Mouse (Mus musculus) left cerebral cortex, adult 2 months (tissue): ENCODE data around the gene Prickle1. TPM values are rescaled to one million over a fixed set of nuclear protein-coding genes. Genes with fewer than 3 reads are reported as not detected.
A peak's percentile ranks its signal among the peaks of the same experiment; 100 is the strongest.

Source experiments
- DNase-seq, 2 experiments: peaks; one replicate each; pipeline ENCODE4 v3.0.0; 2021 to 2022; ENCODE audit warnings: low spot score in 2 of 2, mixed read lengths in 1 of 2; ENCODE audit errors: extremely low spot score in 1 of 2
- H3K27ac ChIP-seq: fragments of 200-600 bp; 2 replicates; pipeline ENCODE4 v1.8.1; 2022
- H3K4me3 ChIP-seq: fragments of 200-600 bp; 2 replicates; pipeline ENCODE4 v1.8.1; 2022
- CTCF ChIP-seq: fragments of 200-600 bp; IDR thresholded peaks from 2 replicates; pipeline ENCODE4 v1.8.1; 2022; ENCODE audit warnings: antibody characterized with exemption, mild to moderate bottlenecking, moderate library complexity
- intact Hi-C: fragments of 180-260 bp; cut with DNase I; formaldehyde crosslinking; loops from one replicate; pipeline ENCODE4 v1.15.1; 2025
- total RNA-seq, 2 experiments: library from RNA; stranded (reverse); gene quantifications; 2 replicates each; pipeline ENCODE4 v1.2.3; 2021

Prickle1 gene
- total RNA-seq, 2 experiments from 2014 or later, result 92.4 to 93.4 TPM

GRCm38 (mm10) chr15:93536191-93536590 lies 59.5 kb downstream of the Prickle1 start:
- no peak for TF ChIP-seq CTCF
- intact Hi-C loops, result no loop called here
- Histone ChIP-seq H3K4me3 (no peak overlapping the region), H3K27ac (no peak overlapping the region)
- DNase-seq, result no peak

GRCm38 (mm10) chr15:93530703-93531032 lies 65.0 kb downstream of the Prickle1 start:
- no peak for TF ChIP-seq CTCF
- Histone ChIP-seq H3K4me3 (no peak overlapping the region), H3K27ac (peak overlapping the region; percentile 33; the same call in 1 of the 2 replicates)
- no peak for DNase-seq
- intact Hi-C loops, result no loop called here

DNA sequence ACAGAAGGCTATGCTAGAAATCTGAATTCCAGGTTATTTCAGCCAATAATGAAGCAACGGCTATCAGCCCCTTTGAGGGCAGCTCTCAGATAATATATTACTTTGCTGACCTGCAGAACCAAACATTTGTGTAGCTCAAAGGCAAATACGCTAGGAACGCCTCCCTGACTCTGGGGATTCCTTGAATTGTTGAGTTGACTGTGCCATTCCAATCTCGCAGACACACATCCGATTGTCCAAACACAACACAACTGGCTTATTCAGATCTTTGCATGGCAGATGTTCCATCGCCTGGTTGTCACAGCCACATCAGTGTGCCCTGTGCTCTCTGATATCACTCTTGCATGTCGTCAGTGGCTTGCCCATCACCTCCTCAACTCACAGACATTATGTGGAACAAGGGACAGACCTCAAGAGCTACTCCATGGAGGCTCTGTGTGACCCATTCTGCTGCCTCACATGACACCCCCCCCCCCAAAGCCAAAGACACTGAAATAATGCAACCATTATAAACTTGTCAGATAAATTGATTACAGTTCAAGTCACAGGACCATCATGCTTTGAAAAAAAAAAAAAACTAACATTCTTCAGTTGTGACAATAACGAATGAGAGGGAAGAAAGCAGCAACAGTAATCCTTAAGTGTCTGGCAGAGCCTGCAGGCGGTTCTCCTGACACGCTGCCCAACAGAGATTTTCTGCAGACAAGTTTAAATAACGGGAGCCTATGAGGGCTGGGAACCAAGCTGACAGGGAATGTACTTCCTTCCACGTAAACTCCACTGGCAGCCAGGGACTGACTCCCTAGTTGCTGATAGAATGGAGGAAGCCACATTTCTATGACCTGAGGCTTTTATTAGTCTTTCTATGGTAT lies 65.6 kb downstream of the Prickle1 start:
- Histone ChIP-seq H3K4me3 (no peak overlapping the region), H3K27ac (peak overlapping the region; percentile 33; the same call in 1 of the 2 replicates)
- TF ChIP-seq CTCF, result no peak
- DNase-seq, result no peak
- intact Hi-C loops, result no loop called here

GRCm38 (mm10) chr15:93525305-93525917 lies 70.3 kb downstream of the Prickle1 start:
- TF ChIP-seq CTCF, result no peak
- no peak overlapping the region for H3K4me3 ChIP-seq
- intact Hi-C loops, result no loop called here
- no peak overlapping the region for H3K27ac ChIP-seq
- DNase-seq, result no peak

GRCm38 (mm10) chr15:93521787-93522180 lies 73.9 kb downstream of the Prickle1 start:
- intact Hi-C loops, result no loop called here
- Histone ChIP-seq H3K4me3 (no peak overlapping the region), H3K27ac (peak overlapping the region; percentile 47; the same call in 1 of the 2 replicates)
- TF ChIP-seq CTCF, result no peak
- no peak for DNase-seq

DNA sequence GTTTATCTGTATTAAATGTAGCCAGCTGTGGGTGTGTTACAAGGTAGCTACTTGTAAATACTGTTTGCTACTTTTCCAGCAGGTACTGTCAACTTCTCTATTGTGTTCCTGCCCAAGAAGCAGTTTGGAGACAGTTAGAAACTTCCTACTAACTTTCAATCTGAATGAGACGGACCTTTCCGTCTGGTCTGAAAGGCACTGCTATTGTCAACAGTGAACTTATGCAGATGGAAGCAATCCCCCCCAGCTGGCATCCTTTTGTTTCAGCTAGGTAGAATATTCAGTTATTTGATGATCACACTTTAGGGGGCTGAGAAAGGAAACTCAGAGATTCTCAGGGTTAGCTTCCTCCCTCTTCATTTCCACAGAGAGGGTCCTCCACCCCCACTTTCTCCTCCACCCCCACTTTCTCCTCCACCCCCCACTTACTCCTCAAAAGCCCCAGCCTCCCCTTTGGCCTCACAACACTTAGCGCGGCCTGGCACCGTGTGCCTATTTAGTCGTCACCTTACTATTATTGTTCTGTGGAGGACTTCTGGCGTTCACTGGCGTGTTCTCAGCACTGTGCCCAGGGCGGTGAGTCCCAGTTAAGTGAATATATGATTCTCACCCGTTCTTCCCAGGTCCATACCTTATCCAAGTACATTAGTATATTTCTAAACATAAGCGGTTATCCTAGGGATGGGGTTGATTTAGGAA lies 74.5 kb downstream of the Prickle1 start:
- intact Hi-C loops, result no loop called here
- no peak for TF ChIP-seq CTCF
- no peak overlapping the region for H3K4me3 ChIP-seq
- peak overlapping the region; percentile 47 for H3K27ac ChIP-seq
- no peak for DNase-seq

GRCm38 (mm10) chr15:93519836-93520826 lies 75.6 kb downstream of the Prickle1 start:
- Histone ChIP-seq H3K4me3 (peak overlapping the region; percentile 63), H3K27ac (peak overlapping the region; percentile 89)
- intact Hi-C loops, result loop anchor here (2.0 to 10.0 kb wide), 3 partner anchors 72 to 693 kb away; no protein-coding TSS in a partner anchor
- DNase-seq, result no peak
- TF ChIP-seq CTCF, result no peak

GRCm38 (mm10) chr15:93518941-93519835 lies 76.5 kb downstream of the Prickle1 start:
- intact Hi-C loops, result loop anchor here (2.0 to 10.0 kb wide), 3 partner anchors 73 to 694 kb away; no protein-coding TSS in a partner anchor
- H3K27ac ChIP-seq, result peak overlapping the region; percentile 89
- peak; percentile 75 to 82 for DNase-seq
- H3K4me3 ChIP-seq, result peak overlapping the region; percentile 63
- TF ChIP-seq CTCF, result peak; percentile 86

- DNase-seq, result no peak
- peak overlapping the region; percentile 89 for H3K27ac ChIP-seq
- intact Hi-C loops, result loop anchor here (2.0 to 10.0 kb wide), 3 partner anchors 74 to 694 kb away; no protein-coding TSS in a partner anchor
- H3K4me3 ChIP-seq, result peak overlapping the region; percentile 63
- TF ChIP-seq CTCF, result no peak
Observed at GRCm38 (mm10) chr15:93518143-93518902, 77.4 kb downstream of the Prickle1 start.
